Mouse (Mus musculus) macrophage (primary cell): ENCODE measurements around the gene Nepro. TPM values are rescaled to one million over a fixed set of nuclear protein-coding genes. Genes with fewer than 3 reads are reported as not detected.
A peak's percentile ranks its signal among the peaks of the same experiment; 100 is the strongest.

Experiments
- H3K27ac ChIP-seq: fragments of 350-480 bp; formaldehyde crosslinking; 2 replicates; pipeline ENCODE4 v1.9.0; 2021
- H3K36me3 ChIP-seq: fragments of 350-480 bp; formaldehyde crosslinking; 2 replicates; pipeline ENCODE4 v1.9.0; 2021; ENCODE audit errors: inconsistent target
- H3K4me3 ChIP-seq: fragments of 350-480 bp; formaldehyde crosslinking; 2 replicates; pipeline ENCODE4 v1.9.0; 2021; ENCODE audit errors: inconsistent target
- H3K79me2 ChIP-seq: fragments of 350-480 bp; formaldehyde crosslinking; 2 replicates; pipeline ENCODE4 v1.9.0; 2021; ENCODE audit errors: inconsistent target
- WGBS: methylation state at CpG from one replicate; pipeline ENCODE4 v1.1.7; 2026; ENCODE audit warnings: inconsistent platforms; ENCODE audit not compliant: missing documents; 5-methylcytosine and 5-hydroxymethylcytosine counted together
- polyA plus RNA-seq: library from polyadenylated mRNA; stranded (reverse); fragments of 250-400 nt; gene quantifications from 3 replicates; pipeline ENCODE4 v1.2.4, GENCODE M21; 2018; ENCODE audit warnings: inconsistent platforms

The Nepro gene
- polyA plus RNA-seq, 1 experiment from 2014 or later = 7.6 TPM

GRCm38 (mm10) chr16:44693695-44694094 lies 30.4 kb upstream of the Nepro start:
- WGBS = 80% methylated on average over 6 of the region's 6 CpGs
- H3K36me3 ChIP-seq = no peaks in the 10 kb centered on the region
- no peak overlapping the region for H3K27ac ChIP-seq
- H3K79me2 ChIP-seq = no peaks in the 10 kb centered on the region
- no peak overlapping the region for H3K4me3 ChIP-seq

GRCm38 (mm10) chr16:44695214-44695858 lies 28.8 kb upstream of the Nepro start:
- WGBS = 91% methylated on average over 8 of the region's 8 CpGs
- Histone ChIP-seq H3K36me3 (no peaks in the 10 kb centered on the region), H3K4me3 (no peak overlapping the region), H3K79me2 (no peaks in the 10 kb centered on the region), H3K27ac (no peak overlapping the region)

GRCm38 (mm10) chr16:44695859-44696620 lies 28.1 kb upstream of the Nepro start:
- H3K36me3 ChIP-seq = no peaks in the 10 kb centered on the region
- H3K4me3 ChIP-seq = no peak overlapping the region
- WGBS = 79% methylated on average over 10 of the region's 12 CpGs
- H3K79me2 ChIP-seq = no peaks in the 10 kb centered on the region
- no peak overlapping the region for H3K27ac ChIP-seq

GRCm38 (mm10) chr16:44697473-44698205 lies 26.5 kb upstream of the Nepro start:
- H3K4me3 ChIP-seq = no peak overlapping the region
- no peaks in the 10 kb centered on the region for H3K36me3 ChIP-seq
- H3K79me2 ChIP-seq = no peaks in the 10 kb centered on the region
- no peak overlapping the region for H3K27ac ChIP-seq
- WGBS = 89% methylated on average over 5 of the region's 5 CpGs

- 74% methylated on average over 3 of the region's 3 CpGs for WGBS
- Histone ChIP-seq H3K27ac (no peak overlapping the region), H3K4me3 (no peak overlapping the region), H3K79me2 (no peaks in the 10 kb centered on the region), H3K36me3 (no peaks in the 10 kb centered on the region)
Observed at GRCm38 (mm10) chr16:44701155-44701554, 22.9 kb upstream of the Nepro start.

- Histone ChIP-seq H3K36me3 (no peaks in the 10 kb centered on the region), H3K79me2 (no peaks in the 10 kb centered on the region), H3K4me3 (no peak overlapping the region), H3K27ac (no peak overlapping the region)
- 3% methylated on average over 5 of the region's 5 CpGs for WGBS
Observed at GRCm38 (mm10) chr16:44702272-44702671, 21.8 kb upstream of the Nepro start.

GRCm38 (mm10) chr16:44703458-44703857 lies 20.6 kb upstream of the Nepro start:
- Histone ChIP-seq H3K4me3 (no peak overlapping the region), H3K79me2 (no peaks in the 10 kb centered on the region), H3K27ac (no peak overlapping the region), H3K36me3 (no peaks in the 10 kb centered on the region)
- WGBS = 78% methylated on average over 4 of the region's 4 CpGs

GRCm38 (mm10) chr16:44716305-44717140 lies 7.6 kb upstream of the Nepro start:
- Histone ChIP-seq H3K4me3 (no peak overlapping the region), H3K79me2 (no peaks in the 10 kb centered on the region)
- 23% methylated on average over 10 of the region's 10 CpGs for WGBS

GRCm38 (mm10) chr16:44717141-44717634 lies 6.9 kb upstream of the Nepro start:
- Histone ChIP-seq H3K79me2 (no peaks in the 10 kb centered on the region), H3K4me3 (no peak overlapping the region), H3K36me3 (peaks cover 8% of the 10 kb centered on the region; the same call in 1 of the 2 replicates), H3K27ac (no peak overlapping the region)
- 81% methylated on average over 2 of the region's 2 CpGs for WGBS

More at GRCm38 (mm10) chr16:44716305-44717140, 7.6 kb upstream of the Nepro start:
- peaks cover 8% of the 10 kb centered on the region; the same call in 1 of the 2 replicates for H3K36me3 ChIP-seq
- no peak overlapping the region for H3K27ac ChIP-seq

- Histone ChIP-seq H3K79me2 (peaks cover 6% of the 10 kb centered on the region; the same call in 1 of the 2 replicates), H3K36me3 (peaks cover 8% of the 10 kb centered on the region; the same call in 1 of the 2 replicates), H3K4me3 (no peak overlapping the region), H3K27ac (no peak overlapping the region)
- WGBS = 82% methylated on average over 2 of the region's 2 CpGs
Observed at GRCm38 (mm10) chr16:44717838-44718237, 6.3 kb upstream of the Nepro start.

- Histone ChIP-seq H3K36me3 (peaks cover 8% of the 10 kb centered on the region; the same call in 1 of the 2 replicates), H3K27ac (no peak overlapping the region), H3K4me3 (no peak overlapping the region), H3K79me2 (peaks cover 16% of the 10 kb centered on the region; the same call in 1 of the 2 replicates)
- 90% methylated on average over 7 of the region's 7 CpGs for WGBS
Observed at GRCm38 (mm10) chr16:44719349-44719748, 4.8 kb upstream of the Nepro start.

- 93% methylated on average over 3 of the region's 3 CpGs for WGBS
- Histone ChIP-seq H3K27ac (no peak overlapping the region), H3K4me3 (no peak overlapping the region)
Observed at GRCm38 (mm10) chr16:44720518-44720917, 3.6 kb upstream of the Nepro start.

GRCm38 (mm10) chr16:44722666-44723065 lies 1.4 kb upstream of the Nepro start:
- Histone ChIP-seq H3K27ac (no peak overlapping the region), H3K36me3 (peaks cover 8% of the 10 kb centered on the region; the same call in 1 of the 2 replicates), H3K4me3 (no peak overlapping the region), H3K79me2 (peaks cover 48% of the 10 kb centered on the region)
- 88% methylated on average over 2 of the region's 2 CpGs for WGBS

More at GRCm38 (mm10) chr16:44720518-44720917, 3.6 kb upstream of the Nepro start:
- Histone ChIP-seq H3K36me3 (peaks cover 8% of the 10 kb centered on the region; the same call in 1 of the 2 replicates), H3K79me2 (peaks cover 27% of the 10 kb centered on the region)

GRCm38 (mm10) chr16:44724847-44725246 lies 746 bp downstream of the Nepro start:
- Histone ChIP-seq H3K79me2 (peaks cover 69% of the 10 kb centered on the region), H3K27ac (peak overlapping the region; percentile 78), H3K4me3 (peak overlapping the region; percentile 90), H3K36me3 (peaks cover 14% of the 10 kb centered on the region; the same call in 1 of the 2 replicates)
- WGBS = 0% methylated on average over 14 of the region's 14 CpGs
